Mouse (Mus musculus) forebrain, postnatal 0 days (tissue): ENCODE measurements at regions not wholly inside any gene's neighbourhood (a gene's known extent, or its start where the extent isn't known, plus 50 kb on each side); places are given as distances from the start of the nearest gene placed in this dataset.

Experiments
- ATAC-seq: fragments of 200-750 bp; cut with Nextera tagmentation; 2 replicates; pipeline ENCODE4 v1.8.0; 2017; ENCODE audit warnings: mild to moderate bottlenecking, moderate library complexity
- DNase-seq: peaks from one replicate; pipeline ENCODE4 v3.0.0-alpha.2; 2015
- H3K27ac ChIP-seq: fragments of 300-500 bp; sonication (generic); 2 replicates; pipeline ENCODE4 v1.5.1; 2014; ENCODE audit warnings: low read depth, mild to moderate bottlenecking, antibody characterized with exemption, low read length, moderate library complexity, mixed read lengths
- H3K27me3 ChIP-seq: fragments of 300-500 bp; sonication (generic); 2 replicates; pipeline ENCODE4 v1.6.1; 2014; ENCODE audit warnings: mild to moderate bottlenecking, low read length, mixed read lengths; ENCODE audit not compliant: insufficient read depth
- H3K36me3 ChIP-seq: fragments of 300-500 bp; sonication (generic); 2 replicates; pipeline ENCODE4 v1.6.1; 2014; ENCODE audit warnings: mild to moderate bottlenecking, moderate library complexity; ENCODE audit not compliant: insufficient read depth
- H3K4me1 ChIP-seq: fragments of 300-500 bp; sonication (generic); 2 replicates; pipeline ENCODE4 v1.6.1; 2014; ENCODE audit warnings: antibody characterized with exemption; ENCODE audit not compliant: insufficient read depth
- H3K4me2 ChIP-seq: fragments of 300-500 bp; sonication (generic); 2 replicates; pipeline ENCODE4 v1.6.1; 2014; ENCODE audit warnings: low read depth, mild to moderate bottlenecking, moderate library complexity
- H3K4me3 ChIP-seq: fragments of 300-500 bp; sonication (generic); 2 replicates; pipeline ENCODE4 v1.5.1; 2014; ENCODE audit warnings: low read depth, low read length, mixed read lengths
- H3K9ac ChIP-seq: fragments of 300-500 bp; sonication (generic); 2 replicates; pipeline ENCODE4 v1.6.1; 2014; ENCODE audit warnings: mild to moderate bottlenecking
- H3K9me3 ChIP-seq: fragments of 300-500 bp; sonication (generic); 2 replicates; pipeline ENCODE4 v1.6.1; 2016; ENCODE audit warnings: low read length
- CTCF ChIP-seq: sonication (generic); IDR thresholded peaks from 2 replicates; pipeline ENCODE4 v1.5.1; 2016; ENCODE audit warnings: antibody characterized with exemption, control low read depth, low read depth
- WGBS: fragments of 180-500 bp; shearing (Covaris S2); extraction: QIAGEN DNeasy Blood & Tissue Kit; methylation state at CpG from one replicate; pipeline ENCODE4 v1.1.7; 2014; 5-methylcytosine and 5-hydroxymethylcytosine counted together

DNA sequence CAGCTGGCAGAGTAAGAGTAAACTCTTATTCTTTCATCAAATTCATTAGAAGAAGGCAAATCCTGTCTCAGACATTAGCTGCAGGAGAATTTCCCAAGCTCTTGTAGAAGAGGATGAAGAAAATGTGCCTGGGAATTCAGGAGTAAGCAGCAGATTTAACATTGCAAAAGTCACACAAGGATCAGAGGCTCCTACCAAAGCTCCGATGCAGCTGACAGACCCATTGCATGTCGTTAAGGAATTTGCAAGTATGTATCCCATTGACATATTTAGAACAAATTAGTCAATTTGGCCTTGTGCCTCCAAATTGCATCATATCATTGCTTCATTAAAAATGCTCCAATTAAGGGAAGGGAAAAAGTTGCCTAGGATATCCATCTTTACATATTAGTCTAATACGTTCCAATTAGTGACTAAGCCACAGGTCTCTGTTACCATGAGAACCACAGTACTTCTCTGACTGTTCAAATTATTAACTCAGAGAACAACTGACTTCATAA, 453.8 kb upstream of the Castor2 start:
- TF ChIP-seq CTCF = no peak
- Histone ChIP-seq H3K4me1 (no peaks in the 10 kb centered on the region), H3K36me3 (no peaks in the 10 kb centered on the region), H3K27ac (no peak overlapping the region), H3K27me3 (no peaks in the 10 kb centered on the region), H3K4me3 (no peak overlapping the region), H3K4me2 (no peak overlapping the region), H3K9ac (no peak overlapping the region), H3K9me3 (no peaks in the 10 kb centered on the region)
- ATAC-seq (no peak), DNase-seq (no peak)
- 30% methylated on average over 3 of the region's 3 CpGs for WGBS

DNA sequence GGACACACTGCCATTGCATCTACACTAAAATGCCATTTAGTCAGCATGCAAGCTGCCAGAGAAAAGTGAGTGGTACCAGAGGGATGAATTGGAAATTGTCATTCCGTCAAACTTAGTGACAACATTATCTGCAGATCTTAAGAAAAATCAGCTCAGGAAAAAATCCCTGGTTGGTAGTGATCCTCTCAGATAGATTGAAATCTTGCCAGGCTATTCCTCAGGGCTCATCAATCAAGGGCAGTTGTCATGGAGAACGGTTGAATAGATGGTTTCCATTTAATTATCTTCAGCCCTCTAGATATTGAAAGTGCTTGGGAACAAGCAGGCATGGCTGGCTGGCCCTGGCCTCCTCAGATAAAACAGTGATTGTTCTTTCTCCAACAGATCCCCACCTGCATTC, 456.2 kb upstream of the Castor2 start:
- 38% methylated on average over 2 of the region's 2 CpGs for WGBS
- H3K9me3 ChIP-seq = no peaks in the 10 kb centered on the region
- no peak for DNase-seq

DNA sequence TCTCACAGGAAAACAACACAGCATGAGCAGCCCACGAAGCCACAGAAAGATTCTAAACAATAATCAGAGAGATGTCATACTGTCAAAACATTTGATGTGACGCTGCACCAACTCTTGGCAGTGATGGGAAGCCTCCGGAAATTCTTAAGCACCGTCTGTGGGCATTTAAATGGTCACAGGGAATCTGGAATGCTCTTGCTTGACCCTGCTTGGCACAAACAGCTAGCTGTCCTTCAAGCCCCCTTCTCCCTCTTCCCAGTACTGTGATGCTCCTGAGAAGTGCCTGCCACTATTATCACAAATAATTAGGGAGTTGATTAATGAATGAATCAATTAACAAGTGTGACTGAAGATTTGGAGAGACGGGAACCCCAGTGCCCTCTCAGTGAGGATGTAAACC, 465.0 kb upstream of the Castor2 start:
- DNase-seq = no peak
- Histone ChIP-seq H3K4me3 (no peak overlapping the region), H3K9me3 (no peaks in the 10 kb centered on the region), H3K27ac (no peak overlapping the region), H3K4me2 (no peak overlapping the region), H3K4me1 (no peaks in the 10 kb centered on the region), H3K36me3 (no peaks in the 10 kb centered on the region), H3K9ac (no peak overlapping the region), H3K27me3 (no peaks in the 10 kb centered on the region)
- no peak for TF ChIP-seq CTCF
- 12% methylated on average over 5 of the region's 5 CpGs for WGBS
- no peak for ATAC-seq

More for the DNA sequence above, 456.2 kb upstream of the Castor2 start:
- Histone ChIP-seq H3K27ac (no peak overlapping the region), H3K36me3 (no peaks in the 10 kb centered on the region), H3K4me1 (no peaks in the 10 kb centered on the region), H3K4me3 (no peak overlapping the region), H3K4me2 (no peak overlapping the region), H3K9ac (no peak overlapping the region), H3K27me3 (no peaks in the 10 kb centered on the region)
- no peak for ATAC-seq
- no peak for TF ChIP-seq CTCF

DNA sequence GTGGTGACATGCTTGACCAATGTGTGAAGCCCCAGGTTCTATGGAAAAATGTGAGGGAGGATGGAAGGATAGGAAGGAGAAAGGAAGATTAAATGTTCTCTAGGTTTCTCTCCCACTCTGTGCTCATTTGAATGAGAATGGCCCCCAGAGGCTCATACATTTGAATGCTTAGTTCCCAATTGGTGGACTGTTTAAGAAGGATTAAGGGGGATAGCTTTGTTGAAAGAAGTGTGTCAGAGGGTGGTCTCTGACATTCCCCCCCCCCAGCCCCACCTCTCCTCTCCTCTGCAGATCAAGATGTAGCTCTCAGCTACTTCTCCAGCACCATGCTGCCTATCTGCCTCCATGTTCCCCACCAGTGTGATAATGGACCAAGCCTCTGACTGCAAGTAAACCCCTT, 467.7 kb upstream of the Castor2 start:
- H3K27ac ChIP-seq = no peak overlapping the region
- no peak for TF ChIP-seq CTCF
- H3K36me3 ChIP-seq = no peaks in the 10 kb centered on the region
- H3K9me3 ChIP-seq = no peaks in the 10 kb centered on the region
- H3K27me3 ChIP-seq = no peaks in the 10 kb centered on the region
- DNase-seq (no peak), ATAC-seq (no peak)
- no peaks in the 10 kb centered on the region for H3K4me1 ChIP-seq
- no peak overlapping the region for H3K9ac ChIP-seq
- H3K4me3 ChIP-seq = no peak overlapping the region
- H3K4me2 ChIP-seq = no peak overlapping the region

DNA sequence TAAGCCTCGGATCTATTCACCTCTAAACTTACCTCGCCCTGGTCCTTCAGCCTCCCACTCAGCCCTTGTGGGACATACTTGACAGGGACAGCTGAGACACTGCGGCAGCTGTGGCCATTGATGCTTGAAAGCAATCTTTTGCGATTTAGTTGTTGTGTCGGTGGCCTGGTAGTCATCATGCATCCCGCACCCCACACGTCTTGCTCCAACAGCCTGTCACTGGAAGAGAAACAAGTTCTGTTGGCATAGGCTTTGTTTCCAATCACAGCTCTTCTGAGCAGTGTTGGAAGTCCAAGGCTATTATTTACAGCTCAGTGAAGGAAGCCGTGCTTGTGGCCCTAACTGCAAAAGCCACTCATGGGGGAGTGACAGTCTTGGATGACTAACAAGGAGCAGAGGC, 480.2 kb upstream of the Castor2 start:
- Histone ChIP-seq H3K4me2 (no peak overlapping the region), H3K9me3 (no peaks in the 10 kb centered on the region), H3K27ac (no peak overlapping the region), H3K4me1 (no peaks in the 10 kb centered on the region; the same call in 1 of the 2 replicates), H3K4me3 (no peak overlapping the region), H3K27me3 (no peaks in the 10 kb centered on the region), H3K9ac (no peak overlapping the region), H3K36me3 (no peaks in the 10 kb centered on the region)
- 54% methylated on average over 8 of the region's 8 CpGs for WGBS
- DNase-seq = no peak
- 0 out of 2 replicates have a peak, but pooled peaks have one; percentile 40 for ATAC-seq
- no peak for TF ChIP-seq CTCF

DNA sequence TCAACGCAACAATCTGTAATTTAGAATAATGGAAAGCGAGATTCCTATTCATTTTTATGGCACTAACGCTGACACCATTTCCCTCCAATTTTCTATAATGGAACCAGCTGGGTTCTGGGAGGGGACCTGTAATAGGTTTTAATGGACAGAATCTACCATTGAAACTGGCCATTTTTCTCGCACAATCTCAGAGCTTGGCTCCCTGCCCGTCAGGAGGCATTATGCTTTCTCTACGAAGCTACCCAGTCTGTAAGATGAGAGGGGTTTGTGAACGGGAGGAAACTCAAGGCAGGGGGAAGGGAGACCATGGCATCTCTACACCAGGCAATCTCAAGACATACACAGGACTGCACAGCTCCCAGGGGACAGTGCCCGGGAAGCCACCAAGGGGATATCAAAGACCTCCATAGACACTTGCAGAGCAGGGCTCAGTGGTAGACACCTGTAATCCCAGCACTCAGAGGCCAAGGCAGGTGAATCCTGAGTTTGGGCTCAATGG, 498.2 kb upstream of the Castor2 start:
- H3K4me3 ChIP-seq = no peak overlapping the region
- no peak overlapping the region for H3K27ac ChIP-seq
- no peak for ATAC-seq
- 42% methylated on average over 8 of the region's 8 CpGs for WGBS
- TF ChIP-seq CTCF = no peak
- H3K4me1 ChIP-seq = no peaks in the 10 kb centered on the region
- DNase-seq = peak; percentile 33
- no peak overlapping the region for H3K4me2 ChIP-seq
- no peak overlapping the region for H3K9ac ChIP-seq
- no peaks in the 10 kb centered on the region for H3K9me3 ChIP-seq
- no peaks in the 10 kb centered on the region for H3K27me3 ChIP-seq
- H3K36me3 ChIP-seq = no peaks in the 10 kb centered on the region

DNA sequence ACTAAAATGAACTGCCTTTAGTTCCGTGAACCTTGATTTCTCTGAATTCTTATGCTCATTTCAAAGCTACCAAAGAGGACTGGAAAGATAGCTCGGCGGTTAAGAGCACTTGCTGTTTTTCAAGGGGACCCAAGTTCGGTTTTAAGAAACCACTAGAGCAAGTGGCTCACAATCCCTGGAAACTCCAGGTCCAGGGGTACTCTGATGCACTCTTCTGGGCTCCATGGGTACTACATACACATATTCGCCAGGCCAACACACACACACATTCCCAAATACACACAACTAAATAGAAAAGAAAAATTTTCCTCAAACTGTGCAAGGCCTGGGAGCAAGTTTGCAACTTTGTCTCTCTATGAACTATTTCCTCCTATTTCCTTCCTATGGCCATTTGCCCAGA, 498.9 kb upstream of the Castor2 start:
- H3K4me2 ChIP-seq = no peak overlapping the region
- H3K36me3 ChIP-seq = no peaks in the 10 kb centered on the region
- no peaks in the 10 kb centered on the region for H3K27me3 ChIP-seq
- ATAC-seq = no peak
- H3K9me3 ChIP-seq = no peaks in the 10 kb centered on the region
- DNase-seq = peak; percentile 55
- peak; percentile 62 for TF ChIP-seq CTCF
- no peak overlapping the region for H3K4me3 ChIP-seq
- H3K4me1 ChIP-seq = no peaks in the 10 kb centered on the region
- H3K9ac ChIP-seq = no peak overlapping the region
- WGBS = 39% methylated on average over 5 of the region's 5 CpGs
- no peak overlapping the region for H3K27ac ChIP-seq
